Mouse (Mus musculus) lung, postnatal 0 days (tissue): ENCODE results near the gene Plcxd3. TPM values are rescaled to one million over a fixed set of nuclear protein-coding genes. Genes with fewer than 3 reads are reported as not detected.

Source experiments
- ATAC-seq: fragments of 200-750 bp; cut with Nextera tagmentation; 2 replicates; pipeline ENCODE4 v1.8.0; 2017; ENCODE audit warnings: moderate library complexity
- DNase-seq: peaks from one replicate; pipeline ENCODE4 v3.0.0-alpha.2; 2016; ENCODE audit warnings: low spot score
- H3K27ac ChIP-seq: fragments of 300-500 bp; sonication (generic); 2 replicates; pipeline ENCODE4 v1.5.1; 2014; ENCODE audit warnings: antibody characterized with exemption, mild to moderate bottlenecking, low read length, mixed read lengths
- H3K27me3 ChIP-seq: fragments of 300-500 bp; sonication (generic); replicated peaks from 2 replicates; pipeline ENCODE4 v1.6.1; 2014; ENCODE audit warnings: low read length, mixed read lengths; ENCODE audit not compliant: insufficient read depth
- H3K36me3 ChIP-seq: fragments of 300-500 bp; sonication (generic); 2 replicates; pipeline ENCODE4 v1.6.1; 2014; ENCODE audit warnings: low read length, mixed read lengths; ENCODE audit not compliant: insufficient read depth
- H3K4me1 ChIP-seq: fragments of 300-500 bp; sonication (generic); 2 replicates; pipeline ENCODE4 v1.6.1; 2014; ENCODE audit warnings: antibody characterized with exemption, low read depth, low read length, mixed read lengths; ENCODE audit not compliant: insufficient read depth
- H3K4me2 ChIP-seq: fragments of 300-500 bp; sonication (generic); replicated peaks from 2 replicates; pipeline ENCODE4 v1.6.1; 2014; ENCODE audit warnings: low read depth, mild to moderate bottlenecking, low read length, moderate library complexity, mixed read lengths
- H3K4me3 ChIP-seq: fragments of 300-500 bp; sonication (generic); 2 replicates; pipeline ENCODE4 v1.5.1; 2014; ENCODE audit warnings: low read depth, low read length
- H3K9ac ChIP-seq: fragments of 300-500 bp; sonication (generic); replicated peaks from 2 replicates; pipeline ENCODE4 v1.6.1; 2014; ENCODE audit warnings: low read depth, mild to moderate bottlenecking
- H3K9me3 ChIP-seq: fragments of 300-500 bp; sonication (generic); 2 replicates; pipeline ENCODE4 v1.6.1; 2016; ENCODE audit warnings: low read length, mixed read lengths
- CTCF ChIP-seq: IDR thresholded peaks from 2 replicates; pipeline ENCODE4 v1.5.1; 2016; ENCODE audit warnings: antibody characterized with exemption, mild to moderate bottlenecking
- EP300 ChIP-seq: IDR thresholded peaks from 2 replicates; pipeline ENCODE4 v1.6.1; 2016; ENCODE audit warnings: antibody characterized with exemption, mild to moderate bottlenecking, control low read depth
- WGBS: fragments of 180-500 bp; shearing (Covaris S2); extraction: QIAGEN DNeasy Blood & Tissue Kit; methylation state at CpG from one replicate; pipeline ENCODE4 v1.1.7; 2014; 5-methylcytosine and 5-hydroxymethylcytosine counted together
- polyA plus RNA-seq: library from polyadenylated mRNA; unstranded; fragments of >200 nt; fragmentation: Nextera tagmentation; extraction: Ambion mirVana; gene quantifications from 2 replicates; pipeline ENCODE4 v1.2.1, GENCODE M21; 2015

The Plcxd3 gene
- polyA plus RNA-seq, 1 experiment from 2014 or later = 0.41 TPM

DNA sequence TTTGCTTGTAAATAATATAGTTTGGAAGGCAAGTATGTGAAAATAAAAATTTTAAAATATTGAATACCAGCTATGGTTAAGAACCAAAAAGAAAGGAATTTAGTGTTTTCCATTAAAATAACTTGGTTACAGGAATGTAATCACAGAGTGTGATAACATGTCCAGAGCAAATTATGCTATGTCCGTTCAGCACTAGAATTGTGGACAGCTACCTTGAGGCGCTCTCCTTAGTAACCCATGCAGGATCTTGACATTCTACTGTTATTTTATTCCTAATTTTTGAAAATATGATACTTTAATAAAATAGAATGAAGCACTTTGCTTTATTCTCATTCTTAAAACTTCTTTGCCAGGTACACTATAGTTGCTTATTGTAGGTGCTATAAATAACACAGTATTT lies 7.5 kb upstream of the Plcxd3 start:
- Histone ChIP-seq H3K4me2 (no peak overlapping the region), H3K9me3 (no peaks in the 10 kb centered on the region), H3K27ac (no peak overlapping the region), H3K9ac (no peak overlapping the region), H3K4me1 (no peaks in the 10 kb centered on the region), H3K4me3 (no peak overlapping the region), H3K36me3 (no peaks in the 10 kb centered on the region), H3K27me3 (no peaks in the 10 kb centered on the region)
- ATAC-seq (no peak), DNase-seq (no peak)
- 57% methylated on average over 2 of the region's 2 CpGs for WGBS
- TF ChIP-seq EP300 = no peak
- TF ChIP-seq CTCF = no peak

DNA sequence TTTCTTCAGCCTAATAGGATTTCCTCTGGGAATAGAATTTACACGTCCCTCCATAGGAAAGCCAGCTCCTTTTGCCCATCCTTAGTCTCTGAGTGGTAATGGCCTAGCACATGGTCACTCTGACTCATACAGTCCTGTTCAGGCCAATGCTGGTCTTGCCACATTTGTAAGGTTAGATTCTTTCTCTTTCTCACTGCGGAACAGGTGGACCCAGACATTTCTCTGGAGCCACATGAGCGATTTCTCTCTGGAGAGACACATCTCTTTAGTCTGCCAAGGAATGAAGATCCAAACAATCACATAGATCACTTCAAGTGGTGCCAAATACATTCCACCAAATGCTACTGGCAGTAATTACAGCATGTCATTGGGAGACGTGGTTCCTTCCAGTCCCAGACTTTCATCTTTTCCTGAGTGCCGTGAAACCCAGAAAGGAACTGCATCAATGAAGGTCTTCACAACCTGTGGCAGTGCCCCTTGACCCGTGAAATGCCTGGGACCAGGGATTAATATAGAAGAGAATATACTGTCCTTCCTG lies 769 bp upstream of the Plcxd3 start:
- Histone ChIP-seq H3K4me2 (no peak overlapping the region), H3K4me1 (no peaks in the 10 kb centered on the region), H3K4me3 (no peak overlapping the region), H3K9me3 (no peaks in the 10 kb centered on the region), H3K36me3 (no peaks in the 10 kb centered on the region), H3K27ac (no peak overlapping the region), H3K9ac (no peak overlapping the region), H3K27me3 (no peaks in the 10 kb centered on the region)
- DNase-seq (no peak), ATAC-seq (no peak)
- WGBS = 52% methylated on average over 6 of the region's 6 CpGs
- no peak for TF ChIP-seq EP300
- TF ChIP-seq CTCF = no peak

DNA sequence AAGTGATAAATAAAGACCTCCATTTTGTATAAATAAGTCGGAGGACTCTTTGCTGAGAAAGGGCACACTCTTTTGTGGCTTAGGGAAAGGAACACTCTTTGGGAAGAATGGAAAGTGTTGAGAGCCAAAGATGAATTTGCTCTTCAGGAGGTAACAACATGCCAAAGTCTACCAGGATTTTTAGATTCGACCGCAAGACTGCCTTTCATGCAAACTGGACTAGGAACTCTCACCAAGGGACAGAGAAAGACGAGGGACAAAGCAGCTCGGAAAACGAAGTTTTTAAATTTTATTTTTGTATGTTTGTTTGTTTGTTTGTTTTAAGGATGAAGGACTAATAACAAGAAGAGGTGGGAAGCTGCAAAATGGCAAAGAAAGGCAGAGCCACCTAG lies 264 bp upstream of the Plcxd3 start:
- Histone ChIP-seq H3K4me2 (no peak overlapping the region; the same call in 1 of the 2 replicates), H3K27me3 (no peaks in the 10 kb centered on the region), H3K4me1 (no peaks in the 10 kb centered on the region), H3K9me3 (no peaks in the 10 kb centered on the region), H3K9ac (no peak overlapping the region), H3K27ac (no peak overlapping the region), H3K36me3 (no peaks in the 10 kb centered on the region), H3K4me3 (no peak overlapping the region)
- ATAC-seq = no peak
- WGBS = 25% methylated on average over 6 of the region's 6 CpGs
- no peak for DNase-seq
- TF ChIP-seq CTCF = no peak
- no peak for TF ChIP-seq EP300

DNA sequence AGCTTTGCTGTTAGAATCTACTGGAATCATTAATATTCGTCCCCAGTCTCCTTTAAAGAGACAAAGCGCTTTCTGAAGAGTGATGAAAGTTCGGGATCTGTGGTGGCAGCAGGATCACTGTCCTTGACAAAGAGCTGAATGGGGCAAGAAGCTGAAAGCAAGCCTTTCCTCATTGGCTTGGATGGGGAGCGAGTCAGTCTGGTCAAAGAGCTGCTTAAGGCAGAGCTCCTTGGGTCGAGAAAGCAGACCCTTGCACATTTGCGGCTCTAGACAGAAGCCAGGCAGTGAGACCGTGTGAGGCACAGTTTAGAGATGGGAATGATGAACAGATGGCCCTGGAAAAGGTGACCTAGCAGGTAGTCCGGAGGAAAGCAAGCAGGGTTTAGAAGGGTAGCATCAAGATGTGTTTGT lies 935 bp downstream of the Plcxd3 start:
- no peak overlapping the region for H3K27ac ChIP-seq
- no peaks in the 10 kb centered on the region for H3K9me3 ChIP-seq
- TF ChIP-seq CTCF = no peak
- TF ChIP-seq EP300 = no peak
- WGBS = 22% methylated on average over 8 of the region's 8 CpGs
- H3K4me3 ChIP-seq = 0 out of 2 replicates have a peak overlapping the region, but pooled peaks have one; percentile 3
- no peaks in the 10 kb centered on the region for H3K4me1 ChIP-seq
- no peaks in the 10 kb centered on the region for H3K27me3 ChIP-seq
- ATAC-seq (no peak), DNase-seq (no peak)
- no peaks in the 10 kb centered on the region for H3K36me3 ChIP-seq
- H3K4me2 ChIP-seq = no peak overlapping the region; the same call in 1 of the 2 replicates
- no peak overlapping the region for H3K9ac ChIP-seq

DNA sequence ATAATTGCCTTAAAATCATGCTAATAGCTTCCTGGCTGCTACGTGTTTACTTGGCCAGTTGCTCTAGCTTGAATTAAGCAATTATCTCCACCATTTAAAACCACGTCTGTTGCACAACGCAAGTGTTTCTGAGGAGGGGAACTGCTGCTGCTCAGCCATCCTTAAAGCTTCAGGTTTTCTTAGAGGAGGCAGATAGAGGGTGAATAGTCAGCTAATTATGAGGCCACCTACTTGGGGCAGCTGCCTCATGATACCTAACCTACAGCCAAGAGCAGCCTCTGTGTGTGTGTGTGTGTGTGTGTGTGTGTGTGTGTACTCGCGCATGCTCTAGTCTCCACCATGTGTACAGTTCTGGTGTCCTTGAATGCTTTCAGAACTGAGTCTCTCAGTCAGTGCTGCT lies 3.5 kb downstream of the Plcxd3 start:
- no peaks in the 10 kb centered on the region for H3K27me3 ChIP-seq
- no peaks in the 10 kb centered on the region for H3K4me1 ChIP-seq
- ATAC-seq = no peak
- H3K27ac ChIP-seq = no peak overlapping the region
- no peaks in the 10 kb centered on the region for H3K36me3 ChIP-seq
- H3K9me3 ChIP-seq = no peaks in the 10 kb centered on the region
- TF ChIP-seq EP300 (no peak), CTCF (no peak)
- no peak for DNase-seq
- WGBS = 76% methylated on average over 5 of the region's 5 CpGs
- H3K9ac ChIP-seq = no peak overlapping the region
- H3K4me3 ChIP-seq = no peak overlapping the region
- no peak overlapping the region for H3K4me2 ChIP-seq

DNA sequence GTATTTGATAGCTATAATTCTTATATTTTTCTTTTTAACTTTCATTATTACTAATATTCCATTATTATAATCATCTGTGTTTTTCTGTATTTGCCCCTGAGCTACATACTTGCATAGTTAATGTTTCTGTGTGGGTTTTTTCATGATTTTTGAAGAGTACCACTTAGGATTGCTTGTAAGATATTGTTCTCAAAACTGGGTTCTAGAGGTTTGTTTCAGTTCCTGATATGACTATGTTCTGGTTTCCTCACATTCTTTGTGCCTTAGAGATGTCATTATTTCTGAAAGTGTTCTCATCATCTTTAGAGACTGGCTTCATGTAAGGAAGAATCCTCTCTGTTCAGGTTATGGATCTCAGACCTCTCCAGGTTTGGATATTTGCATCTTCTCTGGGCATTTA lies 12.5 kb downstream of the Plcxd3 start:
- Histone ChIP-seq H3K4me2 (no peak overlapping the region), H3K9ac (no peak overlapping the region), H3K27ac (no peak overlapping the region), H3K4me1 (no peaks in the 10 kb centered on the region), H3K9me3 (no peaks in the 10 kb centered on the region), H3K4me3 (no peak overlapping the region), H3K36me3 (no peaks in the 10 kb centered on the region), H3K27me3 (no peaks in the 10 kb centered on the region)
- DNase-seq = no peak
- no peak for TF ChIP-seq EP300
- no peak for TF ChIP-seq CTCF
- no peak for ATAC-seq

DNA sequence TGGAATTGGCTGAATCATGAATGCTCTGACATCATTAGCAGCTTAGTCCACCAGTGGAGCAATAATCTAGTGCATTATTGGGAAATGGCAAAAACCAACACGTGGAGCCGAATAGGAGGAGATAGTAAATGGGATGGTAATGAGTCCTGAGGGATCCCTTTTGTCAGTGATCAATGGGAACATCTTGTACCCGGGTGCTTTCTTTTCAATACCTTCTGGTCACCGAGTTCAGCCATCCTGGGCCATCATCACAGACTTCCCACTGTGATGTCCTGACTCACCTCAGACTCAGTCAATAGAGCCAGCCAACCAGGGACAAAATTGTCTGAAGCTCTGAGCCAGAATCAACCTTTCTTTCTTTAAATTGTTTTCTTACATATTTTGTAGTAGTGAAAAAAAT lies 24.8 kb downstream of the Plcxd3 start:
- Histone ChIP-seq H3K4me1 (no peaks in the 10 kb centered on the region), H3K36me3 (no peaks in the 10 kb centered on the region), H3K9ac (no peak overlapping the region), H3K4me3 (no peak overlapping the region), H3K4me2 (no peak overlapping the region), H3K9me3 (no peaks in the 10 kb centered on the region), H3K27me3 (no peaks in the 10 kb centered on the region), H3K27ac (no peak overlapping the region)
- no peak for TF ChIP-seq EP300
- no peak for TF ChIP-seq CTCF
- WGBS = 63% methylated on average over 4 of the region's 4 CpGs
- DNase-seq (no peak), ATAC-seq (no peak)
